Mouse (Mus musculus): ENCODE results near the gene Nkapd1. TPM values are rescaled to one million over a fixed set of nuclear protein-coding genes. Genes with fewer than 3 reads are reported as not detected.

The Nkapd1 gene
- polyA plus RNA-seq, 1 experiment from 2014 or later: 25.7 TPM

DNA sequence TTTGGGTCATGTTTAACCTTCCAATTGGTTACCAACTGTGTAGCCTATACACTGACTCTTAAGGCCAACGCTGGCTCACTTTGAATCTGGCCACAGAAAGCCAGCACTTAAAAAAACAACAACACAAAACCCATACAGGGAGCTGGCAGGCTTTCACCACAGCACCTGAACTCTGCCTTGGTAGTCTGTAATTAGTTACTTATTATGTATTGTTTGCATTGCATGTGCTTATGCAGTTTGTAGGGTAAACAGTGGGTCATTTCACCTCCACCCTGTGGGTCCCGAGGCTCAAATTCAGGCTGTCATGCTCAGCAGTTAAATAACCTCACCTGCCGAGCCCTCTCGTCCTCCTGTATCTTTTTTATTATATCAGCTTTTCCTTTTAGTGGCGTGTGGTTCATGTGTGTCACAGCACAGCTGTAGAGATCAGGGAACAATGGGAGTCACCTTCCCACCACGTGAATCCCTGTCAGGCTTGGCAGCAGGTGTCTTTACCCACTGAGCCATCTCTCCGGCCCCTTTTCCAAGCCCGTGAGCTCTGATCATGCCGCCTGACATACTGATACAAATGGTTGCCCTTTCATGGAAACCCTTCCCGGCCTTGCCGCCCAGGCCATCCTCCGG, 22.4 kb downstream of the Nkapd1 start:
- Histone ChIP-seq H3K4me3 (no peak overlapping the region), H3K4me1 (replicated peaks) (no peaks in the 10 kb centered on the region), H3K4me2 (no peak overlapping the region), H3K27me3 (no peaks in the 10 kb centered on the region), H3K9me3 (no peaks in the 10 kb centered on the region), H3K36me3 (peaks cover 51% of the 10 kb centered on the region), H3K9ac (no peak overlapping the region), H3K27ac (replicated peaks) (no peak overlapping the region)
- 78% methylated on average over 12 of the region's 12 CpGs for WGBS
- no peak for ATAC-seq (ENCODE audit: low read depth)

DNA sequence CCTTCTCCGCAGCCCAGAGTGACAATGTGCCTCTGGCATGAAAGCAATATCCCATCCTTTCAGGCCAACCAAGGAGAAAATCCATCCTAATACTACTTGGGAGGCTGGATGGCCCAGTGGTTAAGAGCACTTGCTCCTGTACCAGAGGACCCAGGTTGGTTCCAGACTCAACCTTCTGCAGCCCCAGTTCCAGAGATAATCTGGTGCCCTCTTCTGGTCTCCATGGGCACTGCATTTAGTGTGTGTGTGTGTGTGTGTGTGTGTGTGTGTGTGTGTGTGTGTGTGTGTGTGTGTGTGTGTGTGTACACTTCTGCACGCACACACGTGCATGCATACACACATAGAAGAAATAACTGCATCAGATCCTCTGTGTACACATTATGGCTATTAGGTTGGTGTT, 23.7 kb downstream of the Nkapd1 start:
- H3K4me2 ChIP-seq: no peak overlapping the region
- ATAC-seq (ENCODE audit: low read depth): no peak
- no peaks in the 10 kb centered on the region for H3K9me3 ChIP-seq
- no peak overlapping the region for H3K9ac ChIP-seq
- H3K27ac ChIP-seq (replicated peaks): no peak overlapping the region
- no peaks in the 10 kb centered on the region for H3K4me1 ChIP-seq (replicated peaks)
- 79% methylated on average over 3 of the region's 3 CpGs for WGBS
- H3K27me3 ChIP-seq: no peaks in the 10 kb centered on the region
- no peak overlapping the region for H3K4me3 ChIP-seq
- H3K36me3 ChIP-seq: peaks cover 38% of the 10 kb centered on the region

DNA sequence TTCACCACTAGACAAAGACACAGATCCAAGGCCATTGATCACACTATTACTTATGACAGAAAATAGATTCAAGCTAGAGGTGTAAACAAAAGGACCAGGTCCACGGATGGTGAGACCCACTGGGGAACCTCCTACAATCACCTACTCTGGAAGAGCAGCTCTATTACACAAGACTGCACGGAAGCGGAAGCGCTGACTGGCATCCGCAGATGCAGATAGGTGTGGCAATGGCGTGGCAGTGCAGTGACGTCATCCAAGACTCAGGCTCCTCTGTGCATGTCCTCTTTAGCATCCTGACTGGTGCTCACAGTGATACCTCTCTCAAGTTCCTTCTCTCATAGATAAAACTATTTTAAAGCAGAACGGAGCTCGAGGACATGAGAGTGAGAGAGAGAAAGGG, 24.3 kb downstream of the Nkapd1 start:
- no peak for ATAC-seq (ENCODE audit: low read depth)
- H3K36me3 ChIP-seq: peaks cover 32% of the 10 kb centered on the region
- WGBS: 88% methylated on average over 9 of the region's 9 CpGs
- H3K9ac ChIP-seq: no peak overlapping the region
- H3K27me3 ChIP-seq: no peaks in the 10 kb centered on the region
- no peak overlapping the region for H3K27ac ChIP-seq (replicated peaks)
- H3K4me3 ChIP-seq: no peak overlapping the region
- H3K4me1 ChIP-seq (replicated peaks): no peaks in the 10 kb centered on the region
- no peak overlapping the region for H3K4me2 ChIP-seq
- H3K9me3 ChIP-seq: no peaks in the 10 kb centered on the region

DNA sequence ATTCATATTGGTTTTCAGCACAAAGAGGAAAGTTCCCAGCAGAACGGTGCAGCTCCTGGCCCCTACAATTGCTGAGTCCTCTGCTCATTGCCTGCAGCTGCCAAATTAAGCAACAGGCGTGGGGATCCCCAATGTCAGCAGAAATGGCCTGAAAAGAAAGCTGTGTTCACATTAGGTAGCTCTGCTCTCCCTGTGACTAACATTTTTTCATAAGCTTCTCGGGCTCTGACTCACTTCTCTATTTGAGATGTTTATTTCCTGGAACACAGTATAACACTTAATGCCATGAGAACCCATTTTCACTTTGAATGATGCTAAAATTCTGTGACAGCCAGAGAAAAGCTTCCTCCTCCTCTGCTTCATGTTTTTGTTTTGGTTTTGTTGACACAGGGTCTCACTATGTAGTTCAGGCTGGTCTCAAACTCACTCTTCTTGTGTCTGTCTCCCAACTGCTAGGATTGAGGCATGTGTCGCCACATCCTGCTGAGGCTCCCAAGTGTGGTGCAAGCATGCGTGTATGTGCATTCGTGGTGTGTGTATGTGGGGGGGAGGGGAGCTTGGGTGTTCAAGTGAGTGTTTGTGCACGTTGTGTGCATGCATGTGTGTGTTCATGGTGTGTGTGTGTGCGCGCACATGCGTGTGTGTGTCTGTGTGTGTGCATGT, 26.3 kb downstream of the Nkapd1 start:
- H3K9me3 ChIP-seq: no peaks in the 10 kb centered on the region
- H3K27ac ChIP-seq (replicated peaks): no peak overlapping the region
- no peaks in the 10 kb centered on the region for H3K27me3 ChIP-seq
- WGBS: 79% methylated on average over 10 of the region's 10 CpGs
- H3K36me3 ChIP-seq: peaks cover 14% of the 10 kb centered on the region
- no peak overlapping the region for H3K9ac ChIP-seq
- no peak overlapping the region for H3K4me2 ChIP-seq
- no peak for ATAC-seq (ENCODE audit: low read depth)
- no peaks in the 10 kb centered on the region for H3K4me1 ChIP-seq (replicated peaks)
- no peak overlapping the region for H3K4me3 ChIP-seq

DNA sequence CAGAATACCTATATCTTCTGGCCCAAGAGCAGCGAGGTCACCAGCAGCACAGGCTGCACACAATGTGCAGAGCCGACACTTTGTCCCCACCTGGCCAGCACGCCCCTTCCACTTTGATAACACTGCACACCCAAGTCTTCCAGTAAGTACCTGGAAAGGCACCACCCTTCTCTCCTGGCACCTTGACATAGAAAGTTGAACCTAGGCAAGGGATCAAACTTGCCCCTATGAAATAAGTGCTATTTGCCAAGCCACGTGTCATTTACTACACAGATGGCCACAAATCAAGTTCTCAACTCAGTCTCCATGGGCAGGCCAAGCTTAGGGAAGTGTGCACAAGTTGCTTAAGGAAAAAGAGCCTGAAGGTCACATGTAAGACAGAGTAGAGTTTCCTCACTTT, 30.3 kb downstream of the Nkapd1 start:
- H3K9ac ChIP-seq: no peak overlapping the region
- no peaks in the 10 kb centered on the region for H3K9me3 ChIP-seq
- no peaks in the 10 kb centered on the region for H3K27me3 ChIP-seq
- no peak overlapping the region for H3K4me3 ChIP-seq
- H3K4me2 ChIP-seq: no peak overlapping the region
- H3K27ac ChIP-seq (replicated peaks): no peak overlapping the region
- ATAC-seq (ENCODE audit: low read depth): no peak
- H3K36me3 ChIP-seq: no peaks in the 10 kb centered on the region
- 87% methylated on average over 4 of the region's 4 CpGs for WGBS
- H3K4me1 ChIP-seq (replicated peaks): 0 out of 2 replicates have a peak, but pooled peaks cover 5% of the 10 kb centered on the region

DNA sequence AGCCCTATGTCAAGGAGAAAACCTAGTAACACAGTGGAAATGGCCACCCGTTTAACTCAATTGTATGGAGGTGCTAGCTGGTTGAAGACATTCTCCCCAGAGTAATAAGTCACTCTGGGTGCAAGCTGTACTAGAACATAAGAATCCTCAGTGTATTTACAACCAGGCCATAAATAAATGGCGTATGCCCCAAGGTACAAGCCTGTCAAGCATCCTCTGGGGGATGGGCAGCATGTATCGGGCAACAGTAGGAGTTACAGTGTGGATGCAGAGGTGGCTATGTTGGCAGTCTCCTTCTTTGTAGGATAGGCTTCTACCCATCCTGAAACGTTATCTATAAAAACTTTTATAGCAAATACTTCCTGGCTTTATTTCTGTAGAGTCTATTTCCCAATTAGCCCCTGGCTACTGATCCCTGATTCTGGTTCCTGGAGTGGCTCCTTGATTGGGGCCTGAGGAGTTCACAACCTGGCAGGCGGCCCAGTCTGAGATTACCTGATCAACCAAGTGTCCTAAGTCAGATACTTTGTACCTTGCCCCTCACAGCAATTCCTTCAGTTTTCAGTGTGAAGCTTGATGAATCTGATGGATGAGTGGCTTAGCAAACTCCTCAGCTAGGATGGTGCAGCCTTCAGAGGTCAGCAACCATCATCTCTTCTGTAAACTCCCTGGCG, 32.0 kb downstream of the Nkapd1 start:
- Histone ChIP-seq H3K4me2 (no peak overlapping the region), H3K27me3 (no peaks in the 10 kb centered on the region), H3K36me3 (no peaks in the 10 kb centered on the region), H3K9ac (no peak overlapping the region), H3K27ac (replicated peaks) (no peak overlapping the region), H3K4me3 (no peak overlapping the region), H3K4me1 (replicated peaks) (0 out of 2 replicates have a peak, but pooled peaks cover 5% of the 10 kb centered on the region), H3K9me3 (no peaks in the 10 kb centered on the region)
- no peak for ATAC-seq (ENCODE audit: low read depth)
- 78% methylated on average over 6 of the region's 6 CpGs for WGBS

DNA sequence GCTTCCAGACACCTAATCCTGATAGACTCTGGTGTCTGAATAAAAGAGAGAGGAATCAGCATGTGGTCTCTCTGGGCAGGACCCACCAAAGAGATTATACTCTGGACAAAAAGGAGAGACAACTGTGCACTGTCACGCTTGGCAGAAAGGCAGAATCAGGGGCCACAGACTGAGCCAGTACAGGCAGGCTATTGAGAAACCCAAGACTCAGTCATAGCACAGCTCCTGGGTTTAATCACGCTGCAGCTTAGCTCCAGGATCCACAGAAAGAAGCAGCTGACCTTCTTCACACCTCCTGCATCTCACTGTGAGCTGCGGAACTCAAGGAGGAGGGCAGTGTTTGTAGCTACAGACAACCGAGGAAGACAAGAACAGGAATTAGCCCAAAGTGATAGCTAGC, 36.9 kb downstream of the Nkapd1 start:
- H3K27me3 ChIP-seq: no peaks in the 10 kb centered on the region
- no peaks in the 10 kb centered on the region for H3K9me3 ChIP-seq
- no peak overlapping the region for H3K27ac ChIP-seq (replicated peaks)
- 0 out of 2 replicates have a peak, but pooled peaks cover 5% of the 10 kb centered on the region for H3K4me1 ChIP-seq (replicated peaks)
- no peak overlapping the region for H3K4me2 ChIP-seq
- H3K9ac ChIP-seq: no peak overlapping the region
- ATAC-seq (ENCODE audit: low read depth): no peak
- no peaks in the 10 kb centered on the region for H3K36me3 ChIP-seq
- H3K4me3 ChIP-seq: no peak overlapping the region
- WGBS: 43% methylated on average over 4 of the region's 4 CpGs

DNA sequence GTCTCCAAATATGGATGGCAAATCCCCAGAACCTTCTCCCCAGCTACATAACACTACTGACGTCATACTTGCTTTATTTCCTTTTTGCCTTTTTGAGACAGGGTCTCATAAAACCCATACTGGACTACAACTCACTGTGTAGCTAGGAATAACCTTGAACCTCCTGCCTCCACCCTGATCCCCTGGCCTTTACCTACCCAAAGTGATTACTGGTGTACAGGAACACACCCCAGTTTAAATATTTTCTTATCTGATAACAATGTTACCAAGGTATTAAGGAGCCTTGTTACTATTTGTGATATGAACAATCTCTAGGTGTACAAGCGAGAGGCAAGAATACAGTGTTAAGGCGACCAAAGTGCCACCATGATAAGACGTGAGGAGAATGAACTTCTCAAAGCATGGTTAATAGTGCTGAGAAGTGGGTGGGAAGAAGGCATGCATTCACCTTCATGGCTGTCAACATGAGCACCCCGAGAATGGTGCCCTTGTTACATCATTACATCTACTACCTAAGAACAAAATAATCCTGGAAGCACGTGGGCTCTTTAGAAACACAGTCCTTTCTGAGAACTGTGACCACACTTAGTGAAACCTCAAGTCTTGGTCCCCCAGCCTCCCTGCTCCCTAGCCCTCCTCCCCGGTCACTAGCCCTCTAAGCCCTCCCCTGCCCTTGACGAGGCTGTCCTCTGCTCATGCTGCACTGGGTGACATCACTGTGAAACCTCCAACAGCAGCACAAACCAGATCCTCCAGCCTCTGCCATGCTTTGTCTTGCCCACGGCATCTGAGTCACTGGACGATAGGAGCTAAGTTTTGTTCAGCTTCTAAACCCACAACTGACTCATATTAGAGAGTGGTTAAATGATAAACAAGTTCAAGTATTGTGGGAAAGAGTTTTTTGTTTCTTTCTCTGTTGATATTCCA, 47.4 kb downstream of the Nkapd1 start:
- H3K4me2 ChIP-seq: no peak overlapping the region
- H3K4me3 ChIP-seq: no peak overlapping the region
- 81% methylated on average over 10 of the region's 10 CpGs for WGBS
- H3K27me3 ChIP-seq: no peaks in the 10 kb centered on the region
- H3K9ac ChIP-seq: no peak overlapping the region
- ATAC-seq (ENCODE audit: low read depth): no peak
- no peaks in the 10 kb centered on the region for H3K4me1 ChIP-seq (replicated peaks)
- H3K36me3 ChIP-seq: no peaks in the 10 kb centered on the region
- H3K9me3 ChIP-seq: no peaks in the 10 kb centered on the region
- H3K27ac ChIP-seq (replicated peaks): no peak overlapping the region

DNA sequence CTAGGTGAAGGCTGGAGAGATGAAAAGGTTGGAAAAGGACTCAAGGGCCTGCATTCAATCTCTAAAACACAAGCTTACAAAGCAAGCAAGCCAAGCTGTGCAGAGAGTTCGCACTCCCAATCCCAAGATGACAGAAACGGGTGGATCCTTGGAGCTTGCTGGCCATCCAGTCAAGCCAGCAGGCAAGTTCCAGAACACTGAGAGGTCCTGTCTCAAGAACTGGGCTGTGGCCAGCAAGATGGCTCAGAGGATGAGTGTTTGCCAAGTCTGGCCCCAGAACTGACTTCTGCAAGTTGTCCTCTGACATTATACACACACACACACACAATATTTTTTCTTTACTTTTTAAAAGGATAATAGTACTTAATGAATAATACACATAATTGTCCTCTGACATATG, 49.4 kb downstream of the Nkapd1 start:
- no peak overlapping the region for H3K4me3 ChIP-seq
- H3K27ac ChIP-seq (replicated peaks): no peak overlapping the region
- no peaks in the 10 kb centered on the region for H3K27me3 ChIP-seq
- no peaks in the 10 kb centered on the region for H3K4me1 ChIP-seq (replicated peaks)
- H3K4me2 ChIP-seq: no peak overlapping the region
- ATAC-seq (ENCODE audit: low read depth): no peak
- H3K9ac ChIP-seq: no peak overlapping the region
- H3K9me3 ChIP-seq: no peaks in the 10 kb centered on the region
- WGBS: 91% methylated on average over 2 of the region's 2 CpGs
- H3K36me3 ChIP-seq: no peaks in the 10 kb centered on the region

DNA sequence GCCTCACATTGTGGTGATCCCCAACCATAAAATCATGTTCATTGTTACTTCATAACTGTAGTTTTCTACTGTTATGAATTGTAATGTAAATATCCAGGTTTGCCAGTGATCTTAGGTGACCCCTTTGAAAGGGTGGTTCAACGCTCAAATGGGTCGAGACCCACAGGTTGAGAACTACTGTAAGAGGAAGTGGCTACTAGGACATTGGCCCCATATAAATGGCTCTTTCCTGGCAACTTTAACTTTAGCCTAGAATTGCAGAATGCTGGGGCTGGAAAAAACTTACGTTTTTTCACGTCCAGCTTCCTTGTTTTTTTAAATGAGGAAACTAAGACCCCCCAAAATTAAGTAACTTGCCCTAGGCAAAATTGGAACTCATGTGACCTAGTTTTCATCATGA, 49.9 kb downstream of the Nkapd1 start:
- 92% methylated on average over 4 of the region's 4 CpGs for WGBS
- Histone ChIP-seq H3K9me3 (no peaks in the 10 kb centered on the region), H3K4me1 (replicated peaks) (no peaks in the 10 kb centered on the region), H3K4me2 (no peak overlapping the region), H3K27me3 (no peaks in the 10 kb centered on the region), H3K9ac (no peak overlapping the region), H3K4me3 (no peak overlapping the region), H3K36me3 (no peaks in the 10 kb centered on the region), H3K27ac (replicated peaks) (no peak overlapping the region)
- no peak for ATAC-seq (ENCODE audit: low read depth)

DNA sequence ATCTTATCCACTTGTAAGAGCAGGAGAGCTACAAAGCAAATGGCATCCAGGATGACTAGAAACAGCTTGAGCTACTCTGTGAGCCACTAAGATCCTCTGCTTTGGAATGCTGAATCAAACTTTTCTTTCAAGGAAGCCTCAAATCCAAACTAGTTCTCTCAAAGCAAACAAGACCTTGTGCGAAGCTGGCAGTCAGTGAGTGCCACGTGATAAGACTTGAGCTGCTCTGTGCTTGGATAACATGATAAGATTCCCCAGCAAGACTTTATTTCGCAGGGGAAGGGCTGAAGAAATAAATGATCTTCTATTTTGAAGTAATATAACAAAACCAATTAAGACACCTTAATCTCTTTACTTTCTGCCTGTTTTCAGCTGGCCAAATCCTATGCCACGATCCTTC, 51.3 kb downstream of the Nkapd1 start:
- H3K9me3 ChIP-seq: 0 out of 2 replicates have a peak, but pooled peaks cover 5% of the 10 kb centered on the region
- no peak overlapping the region for H3K27ac ChIP-seq (replicated peaks)
- no peak overlapping the region for H3K9ac ChIP-seq
- H3K4me3 ChIP-seq: no peak overlapping the region
- WGBS: 82% methylated on average over 4 of the region's 4 CpGs
- no peak overlapping the region for H3K4me2 ChIP-seq
- H3K36me3 ChIP-seq: no peaks in the 10 kb centered on the region
- H3K27me3 ChIP-seq: no peaks in the 10 kb centered on the region
- no peaks in the 10 kb centered on the region for H3K4me1 ChIP-seq (replicated peaks)
- no peak for ATAC-seq (ENCODE audit: low read depth)

DNA sequence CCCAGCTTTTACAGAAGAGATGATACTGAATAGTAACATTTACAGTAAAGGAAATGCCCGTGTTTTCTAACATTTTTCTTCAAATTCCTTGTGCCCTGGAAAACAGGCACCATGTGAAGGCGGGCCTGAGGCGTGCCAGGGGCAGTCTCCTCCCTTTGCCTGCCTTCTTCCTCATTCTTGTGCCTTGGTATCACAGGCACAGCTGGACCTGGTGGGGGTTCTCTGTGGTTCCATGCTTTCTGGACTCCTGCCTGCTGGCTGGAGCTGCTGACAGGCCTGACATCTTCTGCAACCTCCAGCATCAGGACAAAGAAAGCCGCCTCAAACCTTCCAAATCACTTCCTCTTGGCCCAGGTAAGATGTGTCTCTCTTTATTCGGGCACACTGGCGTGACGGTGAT, 52.1 kb downstream of the Nkapd1 start:
- ATAC-seq (ENCODE audit: low read depth): no peak
- 0 out of 2 replicates have a peak, but pooled peaks cover 5% of the 10 kb centered on the region for H3K9me3 ChIP-seq
- no peaks in the 10 kb centered on the region for H3K27me3 ChIP-seq
- H3K9ac ChIP-seq: no peak overlapping the region
- H3K4me2 ChIP-seq: no peak overlapping the region
- H3K36me3 ChIP-seq: no peaks in the 10 kb centered on the region
- H3K4me3 ChIP-seq: no peak overlapping the region
- WGBS: 81% methylated on average over 7 of the region's 7 CpGs
- no peak overlapping the region for H3K27ac ChIP-seq (replicated peaks)
- no peaks in the 10 kb centered on the region for H3K4me1 ChIP-seq (replicated peaks)

All from neural tube, embryonic 13.5 days (tissue).